Mouse (Mus musculus) liver, adult (tissue): ENCODE results near the gene Trappc6b.

Source experiments
- GATA4 ChIP-seq: IDR thresholded peaks from 2 replicates; pipeline ENCODE4 v1.6.1; 2014; ENCODE audit warnings: mild to moderate bottlenecking, low read length; ENCODE audit not compliant: insufficient replicate concordance

Trappc6b gene

DNA sequence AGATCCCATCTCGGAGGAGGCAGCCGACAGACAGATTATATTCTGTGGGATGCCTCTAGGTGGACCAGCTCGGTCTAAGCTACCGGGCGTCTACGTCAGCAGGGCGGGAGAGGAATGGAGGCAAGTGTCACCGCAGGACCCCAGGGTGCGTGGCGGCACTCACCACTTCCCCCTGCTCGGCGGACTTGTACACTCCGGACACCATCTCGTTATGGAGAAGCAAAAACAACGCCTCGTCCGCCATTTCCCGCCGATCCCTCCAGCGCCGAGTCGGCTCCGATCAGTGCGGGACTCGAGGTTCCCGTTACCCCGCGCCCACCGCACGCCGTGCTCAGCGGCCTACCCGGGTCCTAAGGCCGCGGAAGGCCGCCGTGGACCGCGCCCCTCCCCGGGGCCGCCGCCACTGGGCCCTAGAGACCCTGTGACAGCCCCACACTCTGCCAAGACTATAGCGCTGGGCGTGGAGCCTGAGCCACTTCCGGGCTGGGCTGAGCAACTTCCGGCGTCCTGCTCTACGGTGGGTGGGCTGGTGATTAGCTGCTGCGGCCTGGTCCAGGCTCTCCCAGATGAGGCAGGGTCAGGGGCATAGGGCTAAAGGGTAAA lies at the start of gene Trappc6b:
Trappc6b (minus strand) TSS at position 480 of the 603 bp plus-strand sequence.
- TF ChIP-seq GATA4 = peak; percentile 63; the same call in 1 of the 2 replicates

DNA sequence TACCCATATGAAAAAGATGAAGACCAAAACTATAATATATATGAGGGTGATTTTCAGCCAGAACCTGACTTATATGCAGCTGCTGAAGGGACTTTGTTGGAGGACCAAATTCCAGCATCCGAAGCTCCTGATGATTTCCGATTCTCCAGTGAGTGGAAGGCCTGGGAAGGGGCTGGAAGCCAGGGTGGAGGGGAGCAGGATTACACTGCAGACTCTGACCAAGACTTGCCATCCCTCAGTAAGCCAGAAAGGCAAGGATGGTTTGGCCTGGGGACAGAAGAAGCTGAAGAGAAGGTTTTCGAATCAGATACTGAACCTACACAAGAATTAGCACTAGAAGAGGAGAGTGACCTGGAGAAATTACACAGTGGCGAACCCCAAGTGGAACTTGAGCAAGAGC lies 46.7 kb upstream of the Trappc6b start:
- no peak for TF ChIP-seq GATA4

DNA sequence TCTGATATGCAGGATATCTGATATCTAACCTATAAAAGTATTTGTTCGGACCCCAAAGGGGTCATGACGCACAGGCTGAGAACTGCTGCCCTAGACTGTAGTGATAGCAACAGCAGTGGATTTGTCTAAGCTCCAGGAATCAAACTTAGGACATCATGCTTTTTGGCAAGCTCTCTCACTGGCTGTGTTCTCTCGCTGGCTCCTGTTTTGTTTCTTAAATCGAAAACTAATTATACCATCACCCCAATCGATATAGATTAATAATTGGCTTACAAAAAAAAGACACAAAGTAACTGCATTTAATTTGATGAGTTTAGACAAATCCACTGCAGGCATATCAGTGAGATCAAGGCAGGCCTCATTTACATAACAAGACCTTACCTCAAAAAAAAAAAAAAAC lies 45.2 kb upstream of the Trappc6b start:
- peak; percentile 34; the same call in 1 of the 2 replicates for TF ChIP-seq GATA4

DNA sequence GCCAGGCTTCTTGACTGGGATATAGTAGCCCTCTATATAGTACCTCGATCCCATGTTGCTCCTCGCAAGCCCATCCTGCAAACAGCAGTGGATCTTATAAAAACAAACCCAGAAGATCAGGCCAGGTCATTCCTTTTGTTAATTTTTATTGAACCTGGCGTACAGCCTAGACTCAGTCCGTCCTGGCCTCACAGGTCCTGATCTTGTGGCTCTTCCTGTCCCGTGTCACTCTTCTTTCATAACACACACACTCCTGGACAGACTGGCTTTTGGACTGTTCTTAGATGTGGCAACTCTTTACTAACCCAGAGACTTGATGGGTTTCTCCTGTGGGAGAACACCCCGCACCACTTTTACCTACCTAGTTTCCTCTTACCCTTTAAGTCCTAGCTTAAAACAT lies 44.6 kb upstream of the Trappc6b start:
- TF ChIP-seq GATA4 = no peak

- no peak for TF ChIP-seq GATA4
These were observed 43.5 kb upstream of the Trappc6b start for GRCm38 (mm10) chr12:59104771-59105170.

- no peak for TF ChIP-seq GATA4
These were observed 34.1 kb upstream of the Trappc6b start, which contains the start of gene Mia2 for GRCm38 (mm10) chr12:59095104-59096025. Gene Mia2 (plus strand): TSS chr12:59095799.

DNA sequence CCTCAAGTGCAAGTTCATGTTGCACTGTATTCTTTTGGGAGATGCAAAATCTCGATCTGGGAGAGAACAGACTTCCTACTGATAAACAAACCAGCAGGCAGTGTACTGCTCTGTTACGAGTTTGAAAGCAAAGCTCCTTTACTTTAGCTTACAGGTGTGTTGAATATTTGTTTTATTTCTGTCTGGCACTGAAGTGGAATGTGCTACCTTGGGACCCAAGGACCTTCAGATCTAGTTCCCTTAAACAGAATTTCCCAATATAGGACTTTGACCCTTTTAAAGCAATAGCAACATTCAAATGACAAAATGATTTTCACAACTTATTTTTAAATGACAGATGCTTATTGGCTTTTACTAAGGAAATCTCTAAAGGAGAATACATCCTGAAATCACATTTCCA lies 32.3 kb upstream of the Trappc6b start:
- TF ChIP-seq GATA4 = no peak

GRCm38 (mm10) chr12:59086171-59086570 lies 24.9 kb upstream of the Trappc6b start:
- TF ChIP-seq GATA4 = no peak

DNA sequence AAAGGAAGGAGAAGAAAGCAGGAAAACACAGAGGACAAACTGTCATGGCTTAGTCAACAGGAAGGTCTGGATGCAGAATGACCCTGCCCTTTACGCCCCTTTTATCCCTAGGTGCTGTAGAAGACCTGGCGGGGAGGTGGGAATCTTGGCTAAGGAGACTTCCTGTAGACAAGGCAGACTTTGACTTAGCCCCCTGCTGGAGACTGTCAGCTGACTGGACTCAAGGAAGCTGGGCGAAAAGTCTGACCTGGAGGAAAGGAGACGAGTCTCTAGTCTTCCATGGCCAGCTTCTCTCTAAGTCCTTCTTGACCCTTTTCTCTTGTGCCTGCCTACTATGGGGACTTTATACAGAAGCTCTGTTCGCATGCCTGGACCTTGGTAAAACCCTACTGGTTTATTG lies 23.2 kb upstream of the Trappc6b start:
- TF ChIP-seq GATA4 = no peak

DNA sequence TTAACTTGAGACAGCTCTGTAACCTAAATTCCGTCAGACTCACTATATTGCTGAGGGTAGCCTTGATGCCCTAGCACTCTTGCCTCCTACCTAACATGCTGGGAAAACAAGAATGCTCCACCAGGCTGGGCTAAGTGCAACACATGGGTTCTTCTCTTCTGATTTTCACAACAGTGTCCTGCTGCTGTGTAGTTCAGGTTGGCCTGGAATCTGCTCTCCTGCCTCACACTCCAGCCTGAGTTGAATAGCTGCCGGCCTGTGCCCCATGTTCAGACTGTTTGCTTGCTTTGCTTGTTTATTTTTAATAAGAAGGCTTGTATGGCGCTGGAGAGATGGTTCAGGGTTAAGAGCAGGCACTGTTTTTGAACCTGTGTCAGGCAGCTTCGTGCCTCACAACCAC lies 19.2 kb upstream of the Trappc6b start:
- TF ChIP-seq GATA4 = no peak

DNA sequence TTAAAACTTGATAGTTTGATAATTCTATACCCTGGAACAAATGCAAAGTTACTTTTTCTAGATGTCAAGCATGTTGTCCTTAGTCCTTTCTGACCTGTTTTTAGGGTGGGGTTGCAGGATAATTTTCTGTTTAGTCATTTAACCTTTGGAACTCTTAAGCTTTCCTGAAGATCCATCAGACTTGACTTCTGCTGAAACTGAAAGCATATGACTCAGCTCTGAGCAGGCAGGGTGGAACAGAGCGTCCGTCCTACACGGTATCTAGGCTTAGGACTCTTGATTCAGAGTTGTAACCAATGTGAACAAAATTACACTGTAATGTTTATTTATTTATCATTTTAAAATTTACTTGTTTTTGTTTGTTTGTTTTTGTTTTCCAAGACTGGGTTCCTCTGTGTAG lies 16.6 kb upstream of the Trappc6b start:
- TF ChIP-seq GATA4 = no peak

DNA sequence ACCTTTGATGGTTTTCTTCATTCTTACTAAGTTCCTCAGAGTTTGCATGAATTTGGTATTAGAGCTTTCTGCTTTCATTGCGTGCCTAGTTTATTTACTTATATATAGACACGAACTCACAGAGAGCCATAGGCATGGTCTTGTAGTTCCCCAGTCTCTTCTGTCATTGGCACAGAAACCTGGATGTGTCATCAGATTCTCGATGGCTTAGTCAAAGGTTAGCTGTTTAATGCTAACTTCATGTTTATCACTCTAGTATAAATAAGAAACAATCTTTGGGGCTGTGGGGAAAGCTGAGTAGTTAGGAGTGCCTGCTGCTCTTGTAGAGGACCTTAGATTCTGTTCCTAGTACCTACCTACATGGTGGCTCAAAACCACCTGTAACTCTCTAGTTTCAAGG lies 15.7 kb upstream of the Trappc6b start:
- no peak for TF ChIP-seq GATA4

DNA sequence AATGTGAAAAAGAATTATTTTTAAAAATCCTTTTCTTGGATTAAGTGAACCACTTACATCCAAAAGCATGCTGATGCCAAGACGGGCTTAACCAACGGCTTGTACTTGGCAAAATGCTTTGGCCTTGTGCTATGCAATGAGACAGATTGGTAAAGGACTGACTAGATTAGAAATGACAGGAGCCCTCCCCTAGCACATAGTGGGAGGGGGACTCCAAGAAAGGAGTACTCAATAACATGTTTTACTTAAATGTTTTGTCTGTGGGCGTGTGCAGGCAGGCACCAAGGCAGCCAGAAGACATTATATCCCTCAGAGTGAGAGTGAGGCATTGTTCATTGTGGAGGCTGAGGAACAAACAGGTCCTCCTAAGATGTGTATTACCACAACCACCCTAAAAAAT lies 12.8 kb upstream of the Trappc6b start:
- TF ChIP-seq GATA4 = no peak

- no peak for TF ChIP-seq GATA4
These were observed 11.0 kb upstream of the Trappc6b start for GRCm38 (mm10) chr12:59072286-59072685.

DNA sequence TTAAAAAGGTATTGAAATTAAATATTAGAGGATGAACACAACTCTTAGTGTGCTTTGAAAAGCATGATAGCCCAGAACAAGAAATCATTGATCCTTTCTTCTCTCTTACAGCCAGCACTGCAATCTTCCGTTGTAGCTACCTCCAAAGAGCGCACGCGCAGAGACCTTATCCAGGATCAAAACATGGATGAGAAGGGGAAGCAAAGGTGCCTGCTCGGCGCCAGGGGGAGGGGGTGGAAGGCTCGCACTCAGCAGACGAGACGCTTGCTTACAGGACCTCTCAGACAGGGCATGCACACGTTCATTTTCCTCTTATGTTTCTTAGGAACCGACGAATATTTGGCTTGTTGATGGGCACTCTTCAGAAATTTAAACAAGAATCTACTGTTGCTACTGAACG lies 7.5 kb upstream of the Trappc6b start:
- no peak for TF ChIP-seq GATA4

GRCm38 (mm10) chr12:59067095-59067494 lies 5.8 kb upstream of the Trappc6b start:
- TF ChIP-seq GATA4 = no peak
